Mouse (Mus musculus): Measurements from ENCODE around the gene Zbtb25. TPM values are rescaled to one million over a fixed set of nuclear protein-coding genes. Genes with fewer than 3 reads are reported as not detected.

Gene Zbtb25
- total RNA-seq, 4 experiments from 2014 or later = 6.7 to 11.3 (median 8.8) TPM

GRCm38 (mm10) chr12:76341080-76341479 lies 28.3 kb downstream of the Zbtb25 start:
- DNase-seq (ENCODE audit: low spot score) = peak; percentile 69

GRCm38 (mm10) chr12:76336111-76336965 lies 33.1 kb downstream of the Zbtb25 start:
- no peak for DNase-seq (ENCODE audit: low spot score)

DNA sequence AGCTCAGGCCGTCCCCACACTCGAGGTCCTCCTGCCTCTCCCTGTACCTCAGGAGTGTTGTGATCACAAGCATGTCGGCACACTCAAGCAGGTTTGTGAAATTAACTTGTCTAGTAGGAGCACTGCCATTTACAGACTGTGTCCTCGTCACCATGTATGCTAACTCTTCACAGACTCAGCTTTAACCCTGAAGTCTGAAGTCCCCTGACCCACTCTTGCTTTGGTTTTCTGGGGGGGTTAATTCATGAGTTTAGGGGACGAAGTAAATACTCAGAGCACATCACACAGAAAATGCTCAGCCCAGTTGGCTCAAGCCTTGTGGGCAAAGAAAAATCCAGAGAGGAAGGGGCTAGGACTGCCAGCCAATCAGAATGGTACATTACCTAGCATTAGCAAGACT lies 33.8 kb downstream of the Zbtb25 start:
- no peak for DNase-seq (ENCODE audit: low spot score)

- no peak for DNase-seq (ENCODE audit: low spot score)
Observed at GRCm38 (mm10) chr12:76333688-76334087, 35.7 kb downstream of the Zbtb25 start.

- no peak for DNase-seq (ENCODE audit: low spot score)
Observed at GRCm38 (mm10) chr12:76328567-76329354, 40.6 kb downstream of the Zbtb25 start.

GRCm38 (mm10) chr12:76326437-76327220 lies 42.8 kb downstream of the Zbtb25 start:
- DNase-seq (ENCODE audit: low spot score) = no peak

GRCm38 (mm10) chr12:76324679-76325431 lies 44.5 kb downstream of the Zbtb25 start, which contains the start of gene Akap5:
Gene Akap5 (plus strand): TSS chr12:76324891.
- DNase-seq (ENCODE audit: low spot score) = peak; percentile 28

GRCm38 (mm10) chr12:76318282-76319212 lies 50.9 kb downstream of the Zbtb25 start:
- no peak for DNase-seq (ENCODE audit: low spot score)

- no peak for DNase-seq (ENCODE audit: low spot score)
Observed at GRCm38 (mm10) chr12:76311951-76312350, 57.5 kb downstream of the Zbtb25 start.

GRCm38 (mm10) chr12:76311227-76311626 lies 58.2 kb downstream of the Zbtb25 start:
- no peak for DNase-seq (ENCODE audit: low spot score)

DNA sequence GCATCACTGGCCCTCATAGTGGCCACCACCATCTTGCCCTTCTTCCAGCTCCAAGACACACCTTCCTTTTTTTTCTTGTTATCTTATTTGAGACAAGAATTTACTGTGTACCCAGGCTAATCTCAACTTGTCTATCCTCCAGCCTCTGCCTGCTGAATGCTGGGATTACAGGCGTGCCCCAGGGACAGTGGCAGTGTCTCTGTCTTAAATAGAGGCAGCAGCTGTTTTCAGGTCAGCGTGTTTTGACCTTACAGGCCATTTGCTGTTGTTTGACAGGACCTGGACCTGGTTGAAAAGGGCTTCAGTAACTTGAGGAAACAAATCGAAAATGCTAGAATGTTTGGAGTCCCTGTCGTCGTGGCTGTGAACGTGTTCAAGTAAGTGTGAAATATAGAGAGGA lies 58.8 kb downstream of the Zbtb25 start:
- DNase-seq (ENCODE audit: low spot score) = no peak

GRCm38 (mm10) chr12:76310007-76310406 lies 59.4 kb downstream of the Zbtb25 start:
- no peak for DNase-seq (ENCODE audit: low spot score)

GRCm38 (mm10) chr12:76308436-76308835 lies 61.0 kb downstream of the Zbtb25 start:
- no peak for DNase-seq (ENCODE audit: low spot score)

DNA sequence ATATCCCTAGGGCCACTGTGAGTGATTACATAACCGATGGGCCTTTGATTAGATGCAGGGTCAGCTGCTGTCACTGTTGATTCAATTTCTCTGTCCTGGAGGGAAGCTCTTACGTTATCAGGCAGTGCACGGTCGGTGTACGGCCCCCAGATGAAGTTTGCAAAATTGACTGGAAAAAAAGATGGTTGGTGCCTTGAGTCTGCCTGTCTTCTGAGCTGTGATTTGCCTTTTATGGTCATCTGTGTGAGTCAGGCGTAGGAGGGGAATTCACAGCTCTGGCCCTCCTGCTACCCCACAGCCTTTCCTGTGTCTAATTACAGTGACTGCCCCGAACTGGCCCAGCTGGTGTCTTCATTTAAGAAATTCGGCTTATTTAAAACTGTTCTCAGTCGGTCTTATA lies 61.4 kb downstream of the Zbtb25 start:
- DNase-seq (ENCODE audit: low spot score) = peak; percentile 67

GRCm38 (mm10) chr12:76306852-76307561 lies 62.4 kb downstream of the Zbtb25 start:
- peak; percentile 57 for DNase-seq (ENCODE audit: low spot score)

- peak; percentile 28 for DNase-seq (ENCODE audit: low spot score)
Observed at GRCm38 (mm10) chr12:76305107-76305506, 64.3 kb downstream of the Zbtb25 start.

GRCm38 (mm10) chr12:76304199-76304598 lies 65.2 kb downstream of the Zbtb25 start:
- no peak for DNase-seq (ENCODE audit: low spot score)

DNA sequence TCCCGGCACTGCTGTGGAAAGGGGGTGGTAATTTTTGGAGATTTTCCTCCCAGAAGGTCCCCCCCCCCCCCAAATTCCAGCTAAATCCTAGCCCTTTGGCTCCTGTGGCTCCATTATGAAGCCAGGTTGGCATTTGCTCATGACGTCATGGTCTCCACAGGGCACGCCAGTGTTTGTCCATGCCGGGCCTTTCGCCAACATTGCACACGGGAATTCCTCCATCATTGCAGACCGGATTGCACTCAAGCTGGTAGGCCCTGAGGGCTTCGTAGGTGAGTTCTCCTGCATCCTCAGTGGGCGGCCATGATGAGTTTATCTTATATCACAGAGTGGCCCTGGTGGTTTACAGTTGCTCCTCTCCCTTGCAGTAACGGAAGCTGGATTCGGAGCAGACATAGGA lies 65.9 kb downstream of the Zbtb25 start:
- no peak for DNase-seq (ENCODE audit: low spot score)

DNA sequence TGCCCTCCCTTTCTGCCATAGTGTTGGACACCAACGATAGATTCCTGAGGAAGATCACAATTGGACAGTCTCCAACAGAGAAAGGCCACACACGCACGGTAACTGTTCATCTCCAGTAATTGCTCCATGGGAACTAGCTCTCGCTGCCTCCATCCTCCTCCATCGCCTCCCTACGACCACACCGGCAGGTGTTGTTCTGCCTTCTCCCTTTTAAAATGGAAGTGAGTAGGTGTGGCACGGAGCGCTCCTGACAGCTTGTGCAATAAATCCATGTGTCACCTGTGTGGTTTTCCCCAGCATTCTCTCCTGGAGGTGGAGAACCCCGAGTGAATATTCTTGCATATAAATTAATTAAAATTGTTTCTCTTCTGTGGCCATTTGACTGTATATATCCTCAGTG lies 69.0 kb downstream of the Zbtb25 start:
- DNase-seq (ENCODE audit: low spot score) = no peak
